Mouse (Mus musculus): ENCODE data around the gene Olfr199. TPM values are rescaled to one million over a fixed set of nuclear protein-coding genes. Genes with fewer than 3 reads are reported as not detected.
"Not testable (repeated sequence)": the region's sequence is repeated elsewhere in the genome, so short reads cannot be mapped to it uniquely, and the experiment has no call there.

The Olfr199 gene
- total RNA-seq (2021) = not detected
- long read RNA-seq, experiment 1 = 0 reads
- long read RNA-seq, experiment 2 = 0 reads

DNA sequence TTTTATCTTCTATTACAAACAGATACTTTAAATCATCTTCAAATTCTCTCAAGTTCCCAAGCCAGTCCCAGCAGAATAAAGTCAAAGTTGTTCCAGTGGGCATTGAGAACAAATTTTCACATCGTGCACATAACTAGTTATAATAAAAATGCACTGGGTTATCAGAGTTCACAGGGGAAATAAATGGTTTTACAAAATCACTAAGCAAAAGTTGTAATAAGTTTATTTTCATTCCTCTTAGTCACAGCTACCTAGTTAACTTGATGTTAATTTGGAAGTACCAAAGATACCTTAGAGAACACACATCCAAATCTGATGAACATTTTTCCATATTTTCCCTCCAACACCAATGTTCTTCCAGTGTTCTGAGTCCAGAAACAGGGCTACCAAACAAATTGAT lies at the start of gene Olfr199:
TSS of gene Olfr199 (minus strand) at position 101 of the 400 bp plus-strand sequence.
- not testable (repeated sequence) for DNase-seq

DNA sequence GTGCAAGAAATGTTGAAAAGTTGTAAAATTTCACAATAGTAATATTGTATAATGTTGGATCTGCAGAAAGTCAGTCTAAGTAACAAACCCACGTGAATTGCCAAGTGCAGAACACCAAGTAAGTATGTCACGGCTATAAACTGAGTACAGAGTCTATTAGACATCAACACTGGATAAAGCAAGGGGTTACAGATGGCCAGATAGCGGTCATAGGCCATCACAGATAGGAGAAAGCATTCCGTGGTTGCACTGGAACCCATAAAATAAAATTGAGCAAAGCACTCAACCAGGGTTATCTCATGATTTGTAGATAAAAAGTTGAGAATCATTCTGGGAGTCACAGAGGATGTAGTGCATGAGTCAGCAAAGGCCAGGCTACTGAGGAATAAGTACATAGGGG lies 49.5 kb upstream of the Olfr199 start:
- DNase-seq = not testable (repeated sequence)

DNA sequence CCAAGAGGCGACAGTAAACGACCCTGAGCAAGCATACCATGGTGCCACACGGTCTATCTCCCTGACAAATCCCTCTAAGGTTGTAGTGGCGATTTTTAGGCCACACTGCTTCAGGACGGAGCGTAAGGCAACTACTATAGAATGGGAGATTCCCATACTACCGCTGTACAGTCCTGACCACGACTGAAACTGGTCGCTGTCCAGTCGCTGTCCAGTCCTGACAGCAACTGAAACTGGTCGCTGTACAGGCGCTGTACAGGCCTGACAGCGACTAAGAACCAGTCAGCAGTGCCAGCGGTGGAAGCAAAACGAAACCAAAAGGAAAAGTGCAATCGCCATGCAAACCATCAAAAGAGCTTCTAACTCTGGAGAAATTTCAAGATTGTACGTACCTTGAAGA lies 30.1 kb upstream of the Olfr199 start:
- no peak for DNase-seq

DNA sequence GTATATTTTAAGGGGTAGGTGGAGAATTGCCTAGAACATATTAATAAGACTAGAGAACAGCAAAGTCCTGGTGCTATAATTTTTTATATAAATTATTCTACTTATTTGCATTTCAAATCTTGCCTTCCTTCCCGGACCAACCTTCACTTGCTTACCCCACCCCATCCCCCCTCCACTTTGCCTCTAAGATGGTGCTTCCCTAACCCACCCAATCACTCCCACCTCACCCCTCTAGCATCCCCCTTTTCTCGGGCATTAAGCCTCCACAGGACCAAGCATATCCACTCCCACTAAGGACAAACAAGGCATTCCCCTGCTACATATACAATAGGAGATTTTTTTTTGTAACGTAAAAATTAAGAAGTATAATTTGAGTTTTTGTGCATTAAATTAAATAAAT lies 1.7 kb downstream of the Olfr199 start:
- not testable (repeated sequence) for DNase-seq

DNA sequence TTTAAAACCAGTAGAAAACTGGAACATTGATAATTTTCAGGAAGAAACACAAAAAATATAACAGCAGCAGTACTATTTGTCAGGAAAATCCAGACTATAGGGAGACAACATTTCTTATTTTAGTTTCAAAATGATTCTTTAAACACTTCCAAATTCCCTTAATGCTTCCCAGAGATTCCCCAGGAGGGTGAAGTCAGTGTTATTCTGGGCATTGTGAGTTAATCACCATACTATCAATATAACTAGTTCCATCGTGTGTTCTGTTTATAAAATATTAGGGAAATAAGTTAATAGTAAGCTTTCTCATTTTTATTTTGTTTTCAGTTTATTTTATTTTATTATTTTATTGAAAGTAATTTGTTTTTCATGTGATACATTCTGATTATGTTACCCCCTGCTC lies 16.1 kb downstream of the Olfr199 start, which contains the start of gene Olfr198:
TSS of gene Olfr198 (minus strand) at position 101 of the 400 bp plus-strand sequence.
- DNase-seq = not testable (repeated sequence)

DNA sequence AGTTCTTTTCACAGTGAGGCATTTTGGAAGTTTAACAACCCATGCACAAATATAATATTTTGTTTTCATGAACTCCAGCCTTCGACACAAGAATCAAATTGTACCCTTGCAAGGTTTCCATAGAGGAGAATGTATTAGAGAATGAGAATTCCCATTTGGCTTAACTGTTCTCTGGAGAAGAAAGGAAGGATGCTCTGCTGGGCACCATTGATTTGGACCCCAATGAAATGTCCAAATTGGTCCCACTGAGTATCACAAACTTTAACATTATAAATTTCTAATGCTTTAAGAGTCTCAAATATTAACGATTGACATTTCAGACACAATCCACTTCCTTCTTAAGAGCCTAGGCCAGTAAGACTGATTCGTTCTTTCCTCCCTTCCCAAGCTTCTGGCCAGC lies 49.2 kb downstream of the Olfr199 start, which contains the start of gene Olfr196:
TSS of gene Olfr196 (minus strand) at position 101 of the 400 bp plus-strand sequence.
- no peak for DNase-seq

Other genes starting within 250 kb of the Olfr199 start
- gene Olfr183, start 224.4 kb downstream of the Olfr199 start, total RNA-seq (2021) = not detected
- gene Olfr186, start 189.5 kb downstream of the Olfr199 start, total RNA-seq (2021) = not detected
- not detected for gene Olfr187, start 180.0 kb downstream of the Olfr199 start, total RNA-seq (2021)
- gene Olfr190, start 141.8 kb downstream of the Olfr199 start, total RNA-seq (2021) = not detected
- gene Olfr191, start 129.9 kb downstream of the Olfr199 start, total RNA-seq (2021) = not detected
- not detected for gene Olfr193, start 107.9 kb downstream of the Olfr199 start, total RNA-seq (2021)
- not detected for gene Olfr194, start 98.7 kb downstream of the Olfr199 start, total RNA-seq (2021)
- not detected for gene Olfr195, start 72.7 kb downstream of the Olfr199 start, total RNA-seq (2021)
- gene Olfr196, start 49.3 kb downstream of the Olfr199 start, total RNA-seq (2021) = not detected
- not detected for gene Olfr198, start 16.2 kb downstream of the Olfr199 start, total RNA-seq (2021)
- not detected for gene Olfr201, start 52.9 kb upstream of the Olfr199 start, total RNA-seq (2021)
- gene Olfr202, start 67.0 kb upstream of the Olfr199 start, total RNA-seq (2021) = not detected
- gene Olfr203, start 79.1 kb upstream of the Olfr199 start, total RNA-seq (2021) = not detected
- not detected for gene Olfr204, start 98.5 kb upstream of the Olfr199 start, total RNA-seq (2021)
- gene Olfr205, start 111.4 kb upstream of the Olfr199 start, total RNA-seq (2021) = not detected
- not detected for gene Olfr206, start 129.5 kb upstream of the Olfr199 start, total RNA-seq (2021)
- gene Olfr209, start 144.2 kb upstream of the Olfr199 start, total RNA-seq (2021) = not detected
- not detected for gene Gabrr3, start 187.6 kb upstream of the Olfr199 start, total RNA-seq (2021)